Mouse (Mus musculus): ENCODE data around the gene Dab2.

Gene Dab2

DNA sequence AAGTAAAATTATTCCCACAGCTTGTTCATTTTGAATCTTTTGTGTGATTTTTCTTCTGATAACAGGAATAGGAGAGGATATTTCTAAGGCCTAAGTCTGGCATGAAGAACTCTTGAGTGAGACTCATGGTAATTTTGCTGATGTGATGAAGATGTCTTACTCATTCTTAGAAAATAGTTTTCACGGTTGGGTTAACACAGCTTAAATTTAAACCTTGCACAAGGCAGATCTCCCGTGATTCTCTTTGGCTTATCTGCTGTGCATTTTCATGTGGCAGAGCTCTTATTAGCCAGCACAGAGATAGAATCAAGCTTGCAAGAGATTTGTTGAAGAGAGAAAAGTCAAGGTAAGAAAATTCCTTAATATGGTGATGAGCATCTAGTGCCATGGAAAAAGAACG lies at the start of gene Dab2:
Dab2 (plus strand) TSS at position 235 of the 400 bp plus-strand sequence.
- no peak for DNase-seq (ENCODE audit: low spot score in 2 of 2)

DNA sequence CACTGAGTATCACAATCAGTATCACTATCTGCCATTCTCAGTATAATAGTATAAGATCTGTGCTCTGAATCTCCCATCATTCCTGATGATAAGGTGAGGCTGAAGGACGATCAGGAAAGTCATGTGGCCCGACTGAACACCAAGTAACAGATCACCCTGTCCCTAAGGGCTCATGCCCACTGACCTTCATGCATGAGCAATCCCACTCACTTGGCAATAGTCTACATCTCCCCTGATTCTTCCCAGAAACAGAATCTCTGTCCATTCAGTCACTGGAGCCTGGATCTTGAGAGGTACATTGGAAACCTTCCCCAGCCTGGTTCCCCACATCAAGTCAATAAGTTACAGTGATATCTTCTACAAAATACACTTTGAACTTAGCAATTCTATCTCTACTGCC lies 46.1 kb upstream of the Dab2 start:
- no peak for DNase-seq (ENCODE audit: low spot score in 2 of 2)

DNA sequence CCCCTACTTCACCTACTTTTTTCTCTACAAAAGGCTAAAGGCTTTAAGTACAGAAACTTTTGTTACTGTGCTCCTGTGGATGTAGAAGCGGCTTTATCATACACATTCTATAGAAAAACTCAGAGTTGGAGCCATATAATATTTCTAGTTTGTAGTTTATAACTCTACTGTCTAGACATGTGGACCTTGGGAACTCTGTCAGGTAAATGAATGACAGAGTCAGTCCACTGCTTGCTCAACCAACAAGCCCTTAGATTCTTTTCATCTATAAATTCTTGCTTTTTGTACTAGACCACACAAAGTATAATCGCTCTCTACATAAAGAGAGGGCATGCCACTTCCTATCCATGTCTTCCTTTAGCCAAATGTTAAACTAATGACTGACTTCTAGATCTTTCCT lies 45.2 kb upstream of the Dab2 start:
- no peak for DNase-seq (ENCODE audit: low spot score in 2 of 2)

DNA sequence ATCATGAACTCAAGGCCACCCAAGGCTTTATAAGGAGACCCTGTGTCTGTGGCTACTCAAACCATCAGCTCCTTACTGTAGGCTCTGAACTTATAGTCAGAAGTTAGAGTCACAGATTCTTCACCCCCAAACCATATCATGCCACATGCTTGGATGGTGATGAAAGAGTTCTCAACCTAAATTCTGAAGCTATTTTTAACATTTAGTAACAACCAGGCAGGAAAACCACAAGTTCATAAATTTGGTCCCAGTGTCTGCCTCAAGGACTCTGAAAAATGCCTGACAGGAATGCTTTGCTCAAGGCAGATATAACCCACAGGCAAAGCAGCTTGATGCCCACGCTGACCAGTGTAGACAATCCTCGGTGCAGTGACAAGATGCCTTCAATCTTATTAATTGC lies 42.5 kb upstream of the Dab2 start:
- DNase-seq (ENCODE audit: low spot score in 2 of 2) = no peak

DNA sequence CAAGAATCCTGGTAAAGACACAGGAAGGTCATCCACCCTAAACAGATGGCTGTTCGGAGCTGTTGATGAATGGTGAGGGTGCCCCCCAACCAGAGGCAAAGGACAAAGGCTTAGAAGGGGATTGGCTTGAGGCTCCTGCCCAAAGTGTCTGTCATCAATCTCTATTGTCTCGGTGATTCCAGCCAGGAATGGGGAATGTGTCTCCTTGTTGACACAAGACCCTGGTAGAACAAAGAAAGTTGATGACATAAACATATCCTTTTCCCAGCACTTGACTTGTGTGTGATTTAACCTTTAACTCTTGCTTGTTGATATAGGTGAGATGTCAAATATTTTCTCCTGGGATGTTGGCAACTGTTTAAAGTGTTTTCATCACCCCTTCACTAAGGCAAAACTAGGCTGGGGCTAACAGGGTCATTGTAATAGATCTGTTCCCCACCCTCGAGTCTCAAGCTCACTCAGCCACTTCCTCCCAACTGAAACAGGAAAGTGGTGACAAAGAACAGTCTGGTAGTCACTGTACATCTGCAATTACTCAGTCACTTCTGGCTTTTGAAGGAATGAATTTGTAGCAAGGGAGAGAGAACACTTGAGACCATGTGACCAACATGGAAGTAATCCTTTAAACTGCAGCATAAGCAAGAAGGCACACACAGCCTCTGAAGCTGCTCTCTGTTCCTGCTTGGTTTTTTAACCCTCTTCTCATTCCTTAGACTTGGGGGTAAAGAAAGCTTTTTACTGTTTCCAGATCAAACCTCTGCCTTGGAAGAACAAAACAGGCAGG lies 39.4 kb upstream of the Dab2 start:
- no peak for DNase-seq (ENCODE audit: low spot score in 2 of 2)

DNA sequence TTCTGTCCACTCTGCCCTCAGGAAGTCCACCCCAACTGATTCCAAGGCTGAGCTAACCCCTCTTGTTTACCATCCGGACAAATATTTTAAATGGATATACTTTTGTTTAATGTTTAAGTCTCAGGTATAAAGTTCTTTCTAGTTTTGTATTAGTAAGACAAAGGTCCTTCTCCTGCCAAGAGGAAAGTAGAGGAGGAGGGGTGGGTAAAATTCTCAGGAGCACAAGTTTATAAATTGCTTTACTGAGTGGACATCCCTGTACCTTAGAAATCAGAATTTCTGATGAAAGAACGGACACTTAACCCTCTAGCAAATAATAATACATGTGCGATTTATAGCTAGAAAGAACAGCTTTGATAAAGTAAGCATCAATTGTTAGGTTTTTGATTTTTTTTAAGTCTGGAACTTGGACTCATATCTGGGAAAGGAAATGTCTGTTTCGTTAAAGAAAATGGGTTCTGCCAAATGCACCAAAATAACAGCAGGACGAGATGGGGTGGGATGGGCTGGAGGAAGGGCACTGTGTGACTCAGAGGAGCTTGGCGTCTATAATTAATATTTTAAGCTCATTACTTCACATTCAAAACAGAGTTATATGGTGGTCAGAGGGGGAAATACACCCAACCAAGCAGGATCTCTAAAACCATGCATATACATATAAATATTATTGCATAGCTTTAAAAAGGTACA lies 38.7 kb upstream of the Dab2 start:
- no peak for DNase-seq (ENCODE audit: low spot score in 2 of 2)

DNA sequence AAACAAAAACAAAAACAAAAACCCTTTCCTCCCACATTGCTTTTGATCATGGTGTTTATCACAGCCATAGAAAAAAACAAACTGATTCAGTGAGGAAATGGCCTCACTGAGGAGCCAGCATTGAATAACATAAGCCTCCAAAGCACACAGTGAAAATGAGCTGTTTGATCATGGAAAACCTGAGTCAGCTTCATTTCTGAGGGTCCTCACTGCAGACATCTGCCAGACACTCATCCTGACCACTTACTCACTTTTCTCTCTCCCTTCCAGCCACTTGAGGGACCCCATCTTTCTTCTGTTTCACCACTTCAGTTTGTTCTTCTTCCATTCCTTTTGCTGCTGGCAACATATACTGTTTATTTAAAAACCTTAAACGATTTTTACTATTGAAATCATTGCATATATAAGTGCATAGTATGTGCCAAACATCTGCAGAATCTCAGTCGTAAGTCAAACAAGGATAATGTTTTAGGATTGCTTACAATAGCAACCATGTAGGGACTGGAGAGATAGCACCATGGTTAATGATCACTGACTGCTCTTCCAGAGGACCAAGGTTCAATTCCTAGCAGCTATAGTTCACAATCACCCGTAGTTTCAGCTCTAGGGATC lies 32.3 kb upstream of the Dab2 start:
- DNase-seq (ENCODE audit: low spot score in 2 of 2) = no peak

- no peak for DNase-seq (ENCODE audit: low spot score in 2 of 2)
Measured at GRCm38 (mm10) chr15:6278606-6279468, 20.8 kb upstream of the Dab2 start.

GRCm38 (mm10) chr15:6280021-6280451 lies 19.6 kb upstream of the Dab2 start:
- DNase-seq (ENCODE audit: low spot score in 2 of 2) = no peak

DNA sequence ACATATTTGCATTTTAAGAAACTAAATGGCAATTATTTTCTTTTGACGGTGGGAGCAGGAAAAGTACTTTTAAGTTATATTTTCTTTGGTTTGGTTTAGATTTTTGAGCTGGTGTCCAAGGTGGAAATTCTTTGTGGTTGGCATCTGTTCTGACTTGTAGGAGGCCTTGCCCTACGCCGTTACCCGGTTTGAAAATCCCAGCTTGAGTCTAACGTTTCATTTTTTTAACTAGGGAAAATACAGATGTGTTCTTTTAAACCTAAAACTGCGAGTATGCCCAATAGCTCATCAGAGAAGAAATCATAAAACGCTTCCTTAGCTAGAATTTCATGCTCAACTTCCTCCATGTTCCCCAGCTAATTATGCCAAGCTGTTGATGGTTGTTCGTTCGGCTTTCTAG lies 16.3 kb upstream of the Dab2 start:
- DNase-seq (ENCODE audit: low spot score in 2 of 2) = no peak

DNA sequence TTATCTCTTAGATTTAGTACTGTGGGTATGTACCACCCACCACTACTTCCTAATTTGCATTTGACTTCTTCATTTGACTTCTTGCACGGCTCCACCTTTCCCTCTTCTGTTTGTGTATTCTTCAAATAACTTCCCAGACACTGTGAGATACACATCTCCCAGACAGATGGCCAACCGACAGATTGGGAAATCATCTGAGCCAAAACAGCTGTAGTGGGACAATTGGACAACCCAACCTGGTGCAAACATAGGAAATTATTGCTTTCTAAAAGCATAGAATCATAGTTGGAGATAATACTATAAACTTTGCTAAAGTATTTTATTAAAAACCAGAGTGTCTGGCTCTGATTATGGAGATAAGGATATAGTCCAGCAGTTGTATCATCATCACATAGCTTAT lies 3.5 kb upstream of the Dab2 start:
- DNase-seq (ENCODE audit: low spot score in 2 of 2) = no peak

GRCm38 (mm10) chr15:6298726-6299125 lies 862 bp upstream of the Dab2 start:
- DNase-seq (ENCODE audit: low spot score in 2 of 2) = no peak

DNA sequence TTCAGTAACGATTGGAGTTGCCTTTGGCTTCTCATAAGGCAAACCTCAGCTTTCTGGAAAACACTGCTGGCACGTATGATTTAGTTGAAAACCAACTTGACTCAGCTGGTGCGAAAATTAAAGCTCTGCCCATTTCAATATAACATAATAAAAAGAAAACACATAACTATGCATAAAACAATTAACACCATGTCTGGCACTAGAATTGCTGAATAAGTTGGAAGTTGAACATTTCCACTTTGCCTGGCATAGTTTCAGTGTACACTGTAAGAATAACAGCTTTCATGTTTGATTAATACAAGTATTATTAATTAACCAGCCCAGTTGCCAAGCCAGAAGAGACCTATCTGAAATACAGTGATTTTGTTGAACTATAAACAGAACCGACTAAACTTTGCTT lies 2.6 kb downstream of the Dab2 start:
- DNase-seq (ENCODE audit: low spot score in 2 of 2) = no peak

GRCm38 (mm10) chr15:6303822-6304221 lies 4.2 kb downstream of the Dab2 start:
- DNase-seq (ENCODE audit: low spot score in 2 of 2) = no peak

DNA sequence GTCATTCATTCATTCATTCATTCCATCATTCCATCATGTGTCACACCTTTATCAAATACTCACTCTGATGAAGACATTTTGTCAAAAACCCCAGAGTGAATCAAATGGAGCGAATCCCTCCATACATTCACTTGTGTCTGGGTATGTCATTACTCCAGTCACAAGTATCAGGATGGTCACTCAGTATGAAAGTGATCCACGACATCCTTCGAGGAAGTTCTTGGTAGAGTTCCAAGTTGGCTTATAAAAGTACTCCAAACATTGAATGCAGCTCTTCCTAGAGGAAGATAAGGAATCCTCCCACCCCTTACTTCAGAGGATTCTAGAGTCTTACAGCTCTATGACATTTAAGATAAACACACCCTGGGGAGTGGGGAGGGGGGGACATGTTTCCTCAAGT lies 10.0 kb downstream of the Dab2 start:
- no peak for DNase-seq (ENCODE audit: low spot score in 2 of 2)

GRCm38 (mm10) chr15:6310417-6310816 lies 10.8 kb downstream of the Dab2 start:
- DNase-seq (ENCODE audit: low spot score in 2 of 2) = no peak

GRCm38 (mm10) chr15:6312396-6312795 lies 12.8 kb downstream of the Dab2 start:
- no peak for DNase-seq (ENCODE audit: low spot score in 2 of 2)

GRCm38 (mm10) chr15:6319352-6319751 lies 19.8 kb downstream of the Dab2 start:
- no peak for DNase-seq (ENCODE audit: low spot score in 2 of 2)

- no peak for DNase-seq (ENCODE audit: low spot score in 2 of 2)
Measured at GRCm38 (mm10) chr15:6320501-6320900, 20.9 kb downstream of the Dab2 start.

- no peak for DNase-seq (ENCODE audit: low spot score in 2 of 2)
Measured at GRCm38 (mm10) chr15:6321263-6321662, 21.7 kb downstream of the Dab2 start.

DNA sequence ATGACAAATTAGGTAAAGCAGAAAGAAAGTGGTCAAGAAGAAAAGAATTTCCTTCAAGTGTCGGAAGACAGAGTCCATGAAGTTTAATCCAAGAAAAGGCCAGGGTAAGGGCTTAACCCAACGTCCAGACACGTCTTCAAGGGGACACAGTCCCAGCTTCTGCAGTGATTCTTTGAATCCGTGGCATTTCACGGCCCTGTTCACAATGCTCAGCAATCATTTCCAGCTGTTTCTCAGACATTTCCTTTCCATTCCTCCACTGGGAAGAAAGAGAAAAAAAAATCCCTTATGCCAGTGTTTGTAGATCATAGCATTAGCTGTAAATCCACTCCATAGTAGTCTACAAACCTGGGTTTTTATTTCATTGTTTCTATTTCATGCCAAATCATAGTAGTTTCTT lies 22.7 kb downstream of the Dab2 start:
- DNase-seq (ENCODE audit: low spot score in 2 of 2) = no peak

DNA sequence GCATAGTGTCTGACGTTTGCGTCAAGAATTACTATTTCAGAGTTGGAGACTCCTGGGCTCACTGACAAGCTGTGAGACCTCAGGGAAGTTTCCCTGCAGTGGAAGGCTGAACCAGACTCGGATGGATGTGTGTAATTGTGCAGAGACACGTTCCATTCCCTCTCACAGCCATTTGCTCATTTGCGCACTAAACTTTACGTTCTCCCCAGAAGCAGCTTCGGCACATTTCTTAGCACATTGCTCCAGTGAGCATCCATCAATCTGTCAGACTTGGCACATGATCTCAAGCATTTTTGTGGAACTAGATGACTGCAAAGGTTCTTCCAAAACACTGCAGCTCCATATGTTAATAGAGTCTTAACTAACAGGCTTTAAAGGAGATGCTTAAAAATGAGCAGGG lies 24.0 kb downstream of the Dab2 start:
- no peak for DNase-seq (ENCODE audit: low spot score in 2 of 2)

All from urinary bladder, adult 18-20 months (tissue).